Mouse (Mus musculus) cerebellum, adult 18-20 months (tissue): ENCODE data around the gene Washc1.
"Not testable (repeated sequence)": the region's sequence is repeated elsewhere in the genome, so short reads cannot be mapped to it uniquely, and the experiment has no call there.

ENCODE experiments used
- DNase-seq, 2 experiments: peaks; one replicate each; pipeline ENCODE4 v3.0.0; 2021

Gene Washc1

DNA sequence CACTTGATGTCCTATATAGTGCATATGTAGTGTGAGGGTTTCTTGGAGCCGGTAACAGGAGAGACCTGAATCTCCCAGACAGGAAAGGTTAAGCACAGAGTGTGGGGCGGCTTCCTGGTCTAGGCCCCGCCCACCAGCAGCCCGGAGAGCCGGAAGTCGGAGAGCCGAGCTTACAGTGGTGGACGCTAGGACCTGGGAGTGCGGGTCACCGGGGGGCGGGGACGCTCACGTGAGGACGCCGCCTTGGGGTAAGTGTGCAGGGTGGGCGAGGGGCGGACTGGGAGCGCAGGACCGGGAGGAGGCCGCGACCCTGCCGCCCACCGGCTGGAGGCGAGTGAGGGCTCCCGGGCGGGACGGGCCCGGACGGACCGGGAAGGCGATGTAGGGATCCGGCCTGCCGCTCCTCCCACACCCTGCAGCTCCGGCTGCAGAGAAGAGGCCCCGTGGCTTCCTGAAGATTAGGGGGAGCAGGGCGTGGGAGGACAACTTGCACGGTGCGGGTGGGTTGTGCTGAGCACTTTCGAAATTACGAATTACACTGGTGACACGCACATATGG lies at the start of gene Washc1:
Washc1 (plus strand) TSS at position 144 of the 558 bp plus-strand sequence.
- peak; percentile 89 for DNase-seq

GRCm38 (mm10) chr17:66065115-66065514 lies 46.2 kb upstream of the Washc1 start:
- DNase-seq, result no peak

GRCm38 (mm10) chr17:66069036-66069435 lies 42.3 kb upstream of the Washc1 start:
- DNase-seq, result not testable (repeated sequence)

- no peak for DNase-seq
These were observed 37.4 kb upstream of the Washc1 start for GRCm38 (mm10) chr17:66073971-66074370.

DNA sequence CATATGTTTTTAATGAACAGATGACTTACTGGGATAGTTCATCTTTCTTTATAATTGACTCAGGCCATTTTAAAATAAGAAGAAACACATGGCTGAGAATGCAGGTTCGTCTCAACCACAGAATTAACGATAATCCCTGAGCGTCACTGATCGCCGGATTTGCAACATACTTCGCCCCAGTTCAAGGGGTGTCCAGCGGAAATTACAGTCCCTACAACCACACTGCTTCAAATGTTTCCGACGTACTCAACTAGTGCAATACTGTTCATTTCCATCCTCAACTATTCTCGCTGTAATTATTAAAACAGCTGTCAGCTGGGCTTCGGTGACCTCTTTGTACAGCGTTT lies 35.5 kb upstream of the Washc1 start:
- DNase-seq, result no peak

DNA sequence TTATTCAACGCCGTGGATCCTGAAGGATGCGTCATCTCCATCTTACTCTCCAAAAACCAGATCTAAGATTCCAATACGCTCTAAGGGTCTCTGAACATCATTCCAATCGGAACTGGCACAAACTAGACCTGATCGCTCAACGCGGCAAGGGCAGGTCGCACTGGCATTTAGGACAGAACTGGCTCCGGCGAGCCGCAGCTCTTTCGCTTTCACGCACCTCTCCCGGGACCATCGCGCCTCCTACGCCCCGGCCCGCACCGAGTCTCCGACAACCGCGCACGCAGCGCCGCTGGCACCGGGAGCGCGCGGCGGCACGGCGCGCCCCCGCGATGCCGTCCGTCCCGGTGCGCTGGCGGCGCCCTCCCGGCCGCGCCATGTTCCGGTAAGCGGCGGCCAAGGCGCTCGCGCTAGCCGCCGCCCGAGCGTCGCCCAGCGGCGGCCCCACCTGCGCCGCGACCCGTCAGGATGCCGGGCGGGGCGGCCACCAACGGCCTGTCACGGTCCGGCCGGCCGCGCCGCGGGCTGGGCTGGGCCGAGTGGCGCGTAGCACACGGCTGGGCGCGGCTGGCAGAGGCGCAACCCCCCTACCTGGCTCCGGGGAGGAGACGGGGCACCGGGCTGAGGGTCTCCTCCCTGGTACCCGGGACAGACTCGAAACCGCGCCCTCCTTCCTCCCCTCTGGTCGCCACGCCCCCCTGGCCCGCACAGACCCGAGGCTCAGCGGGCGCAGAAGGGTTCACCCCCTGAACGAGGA lies 35.0 kb upstream of the Washc1 start:
- DNase-seq, result peak; percentile 58 to 76

GRCm38 (mm10) chr17:66076934-66077333 lies 34.4 kb upstream of the Washc1 start, which contains the start of gene Ankrd12:
Gene Ankrd12, minus strand, starts transcription at chr17:66077089.
- peak; percentile 97 for DNase-seq

DNA sequence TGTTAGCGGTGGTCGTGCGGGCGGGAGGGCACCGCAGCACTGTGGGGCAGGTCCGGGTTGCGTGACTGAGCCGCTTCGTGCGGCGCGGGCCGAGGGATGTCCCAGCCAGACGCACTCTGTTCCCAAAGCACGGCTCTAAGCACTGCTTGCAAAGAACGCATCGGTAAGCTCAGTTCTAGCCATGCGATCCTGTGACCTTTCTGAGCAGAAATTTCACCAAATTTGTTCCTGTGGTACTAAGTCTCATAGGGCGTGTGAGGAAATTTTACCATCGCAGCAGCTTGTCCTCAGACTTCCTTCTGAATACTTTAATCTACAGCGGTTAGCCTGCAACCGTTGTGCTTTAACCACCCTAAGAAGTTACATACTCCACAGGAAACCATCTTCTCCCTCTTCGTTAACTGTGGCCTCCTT lies 33.9 kb upstream of the Washc1 start:
- no peak for DNase-seq

- DNase-seq, result no peak
These were observed 26.9 kb upstream of the Washc1 start for GRCm38 (mm10) chr17:66084486-66084885.

GRCm38 (mm10) chr17:66085038-66085437 lies 26.3 kb upstream of the Washc1 start:
- DNase-seq, result no peak

DNA sequence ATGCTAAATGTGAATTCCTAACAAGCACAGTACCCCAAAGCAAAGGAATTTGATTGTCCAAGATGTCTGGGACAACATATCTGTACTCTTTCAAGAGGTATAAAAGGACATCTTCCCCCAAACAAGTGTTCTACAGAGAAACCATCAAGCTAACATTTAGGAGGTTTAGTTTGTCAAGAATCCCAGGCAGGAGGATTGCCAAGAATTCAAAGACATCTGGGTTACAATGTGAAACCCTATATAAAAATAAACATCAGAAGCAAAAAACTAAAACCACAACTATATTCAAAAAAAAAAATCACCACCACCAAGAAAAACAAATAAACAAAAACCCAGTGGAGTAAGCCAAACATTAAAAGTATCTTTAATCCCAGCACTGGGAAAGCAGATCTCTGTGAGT lies 21.1 kb upstream of the Washc1 start:
- DNase-seq, result no peak

DNA sequence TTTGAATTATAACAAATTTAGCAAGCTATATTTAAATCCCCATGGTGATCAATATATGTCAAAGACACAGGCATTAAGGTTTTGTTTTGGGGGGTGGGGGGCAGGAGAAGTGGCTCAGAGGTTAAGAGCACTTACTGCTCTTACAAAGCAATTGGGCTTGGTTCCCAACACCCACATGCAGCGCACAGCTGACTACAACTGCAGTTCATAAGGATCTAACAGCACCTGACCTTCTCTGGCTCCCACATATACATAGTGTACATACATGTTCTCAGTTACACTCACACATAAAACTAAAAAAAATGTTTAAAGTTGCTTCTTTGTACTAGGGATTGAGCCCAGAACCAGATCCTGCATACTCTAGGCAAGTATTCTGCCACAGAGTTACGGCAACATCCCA lies 20.0 kb upstream of the Washc1 start:
- DNase-seq, result no peak

- no peak for DNase-seq
These were observed 19.3 kb upstream of the Washc1 start for GRCm38 (mm10) chr17:66092065-66092464.

DNA sequence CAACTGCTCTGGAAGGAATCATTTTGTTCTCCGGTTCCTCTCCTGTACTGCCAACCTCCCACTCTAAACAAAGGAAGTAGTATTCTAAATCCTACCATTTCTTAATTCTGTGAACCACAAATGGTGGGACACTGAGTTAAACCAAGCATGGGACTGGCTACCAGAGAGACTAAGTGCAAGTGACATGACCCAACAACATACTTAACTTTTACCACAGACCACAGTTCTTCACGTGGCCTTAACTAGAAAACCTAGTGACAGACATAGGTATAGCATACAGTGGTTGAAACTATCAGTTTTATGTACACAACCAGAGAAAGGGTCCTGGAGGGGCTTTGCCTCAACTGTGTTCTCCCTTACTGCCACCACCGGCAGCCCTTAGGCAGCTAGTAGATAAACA lies 18.7 kb upstream of the Washc1 start:
- no peak for DNase-seq

DNA sequence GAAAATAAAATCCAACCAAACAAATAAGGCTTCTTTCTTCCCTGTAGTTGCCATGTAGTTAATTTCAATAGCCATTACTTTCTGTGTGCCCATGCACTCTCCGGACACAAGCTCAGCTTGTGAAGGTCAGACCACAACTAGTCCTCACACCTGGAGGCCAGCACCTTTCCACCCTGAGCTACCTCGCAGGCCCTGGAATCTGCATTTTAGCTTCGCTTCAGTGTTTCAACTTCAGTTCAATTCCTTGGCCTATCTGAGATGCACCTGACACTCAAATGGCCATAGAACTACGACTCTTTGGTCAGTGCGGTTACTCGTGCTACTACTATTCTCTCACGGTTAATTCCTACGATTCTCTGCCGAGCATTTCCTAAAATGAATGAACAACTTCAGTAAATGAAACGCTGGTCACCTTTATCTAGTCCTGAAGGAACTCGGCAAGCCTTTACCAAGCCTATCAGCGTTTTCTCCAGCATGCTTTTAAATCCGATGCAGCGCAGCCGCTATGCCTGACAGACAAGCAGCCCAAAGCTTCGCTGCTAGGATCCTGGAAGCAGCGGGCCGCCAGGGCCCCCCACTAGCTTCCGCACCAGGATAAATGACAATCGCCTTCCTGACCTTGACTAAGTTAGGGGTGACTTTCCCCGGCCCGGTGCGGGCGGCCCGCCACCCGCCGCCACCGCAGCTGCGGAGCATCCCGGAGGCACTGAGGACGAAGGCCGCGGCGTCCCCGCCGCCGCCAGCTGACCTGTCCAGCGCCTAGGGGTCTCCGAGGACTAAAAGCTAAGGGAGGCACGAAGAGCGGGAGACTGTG lies 10.6 kb upstream of the Washc1 start:
- DNase-seq, result peak in 1 of 2 experiments; percentile 28

DNA sequence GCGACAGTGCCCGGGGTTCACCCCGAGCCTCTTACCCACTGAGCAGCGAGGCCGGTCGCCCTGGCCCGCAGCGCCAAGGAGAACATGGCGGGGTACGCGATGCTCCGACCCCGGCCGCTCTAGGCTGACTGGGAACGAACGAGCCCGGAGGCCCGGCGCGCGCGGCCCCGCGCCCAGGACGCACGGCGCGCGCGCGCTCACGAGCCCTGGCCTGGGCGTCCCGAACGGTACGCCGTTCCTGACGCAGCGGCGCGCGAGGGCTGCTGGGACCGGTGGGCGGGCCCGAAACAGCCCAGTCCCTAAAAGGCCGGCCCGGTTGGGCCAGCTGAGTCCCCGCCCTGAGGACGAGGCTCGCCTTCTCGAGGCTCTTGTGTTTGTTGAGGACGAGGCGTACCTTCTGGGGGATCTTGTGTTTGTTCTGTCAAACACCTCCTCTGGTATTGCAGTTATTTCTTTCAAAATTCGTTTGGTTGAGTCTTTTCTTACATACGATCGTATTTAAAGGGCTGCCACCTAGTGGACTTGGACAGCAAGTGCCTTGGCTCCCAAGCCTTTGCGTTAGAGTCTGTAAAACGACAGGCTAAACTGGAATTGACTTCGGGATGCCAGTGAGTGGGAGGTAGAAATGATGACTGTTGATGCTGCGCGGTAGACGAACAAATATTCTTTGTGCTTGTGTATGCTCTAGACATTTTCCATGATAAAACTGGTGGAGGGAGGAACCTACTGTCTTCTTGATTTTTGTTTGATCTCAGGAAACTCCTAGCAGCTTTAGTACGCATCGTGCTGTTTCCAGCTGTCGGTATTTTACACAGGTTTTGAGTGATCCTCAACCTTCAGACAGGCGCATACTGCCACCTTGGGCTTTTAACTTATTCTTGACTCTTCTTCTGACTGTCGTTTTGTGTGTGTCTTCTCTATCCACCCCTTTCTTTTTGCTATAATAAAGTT lies 9.7 kb upstream of the Washc1 start, which contains the start of gene Ndufv2:
Ndufv2 (minus strand) TSS at position 180 of the 951 bp plus-strand sequence.
- peak; percentile 94 to 96 for DNase-seq

DNA sequence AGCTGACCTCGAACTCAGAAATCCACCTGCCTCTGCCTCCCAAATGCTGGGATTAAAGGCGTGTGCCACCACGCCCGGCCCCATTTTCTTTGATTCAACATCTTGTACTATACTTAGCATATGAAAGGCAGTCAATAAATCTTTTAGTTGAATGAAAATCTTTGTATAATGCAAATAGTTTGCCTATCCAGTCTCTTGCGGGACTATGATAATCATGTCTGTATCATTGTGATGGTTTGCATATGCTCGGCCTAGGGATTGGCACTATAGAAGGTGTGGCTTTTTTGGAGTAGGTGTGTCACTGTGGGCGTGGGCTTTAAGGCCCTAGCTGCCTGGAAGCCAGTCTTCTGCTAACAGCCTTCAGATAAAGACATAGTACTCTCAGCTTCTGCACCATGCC lies 7.3 kb upstream of the Washc1 start:
- no peak for DNase-seq

DNA sequence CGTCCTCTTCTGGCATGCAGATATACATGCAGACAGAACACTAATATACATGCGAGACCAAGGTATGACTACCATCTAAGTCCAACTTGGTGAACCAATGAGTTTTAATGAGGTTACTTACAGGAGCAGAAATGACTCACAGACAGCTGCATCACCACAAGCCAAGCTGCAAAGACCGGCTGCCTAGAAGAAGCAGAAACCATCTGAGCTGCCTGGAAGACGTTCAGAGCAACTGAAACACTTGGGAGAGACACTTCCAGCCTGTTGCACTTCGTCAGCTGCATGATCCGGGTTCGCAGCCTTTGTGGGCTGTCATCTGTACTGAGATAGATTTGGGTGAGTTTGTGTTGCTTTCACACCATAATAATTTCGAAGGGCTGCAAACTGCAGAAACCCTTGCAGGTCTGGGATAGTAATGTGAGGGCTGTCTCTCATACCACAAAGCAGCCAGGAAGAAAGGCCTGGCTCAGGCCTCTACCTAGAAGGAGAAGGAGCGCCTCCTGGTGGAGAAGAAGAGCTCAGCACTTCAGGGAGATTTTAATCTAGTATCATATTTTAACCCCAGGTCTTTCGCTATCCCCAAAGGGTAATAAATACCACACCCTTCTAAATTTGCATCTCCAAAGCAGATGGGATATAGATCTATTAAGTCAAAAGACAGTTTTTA lies 4.6 kb upstream of the Washc1 start:
- peak; percentile 72 to 73 for DNase-seq

DNA sequence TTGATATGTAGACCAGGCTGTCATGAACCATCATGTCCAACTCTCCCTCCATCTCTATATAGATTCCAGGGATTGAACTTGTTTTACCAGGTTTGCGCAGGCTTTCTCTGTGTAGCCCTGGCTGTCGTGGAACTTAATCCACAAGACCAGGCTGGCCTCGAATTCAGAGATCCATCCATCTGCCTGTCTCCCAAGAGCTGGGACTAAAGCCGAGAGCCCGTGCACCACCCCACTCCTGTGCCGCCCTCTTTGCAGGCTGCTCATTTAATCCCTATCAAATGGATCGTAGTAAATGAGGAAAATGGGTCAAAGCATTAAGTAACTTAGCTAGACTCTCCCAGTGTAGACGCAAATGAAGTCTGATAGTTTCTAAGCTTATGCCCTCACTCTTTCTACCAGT lies 3.9 kb upstream of the Washc1 start:
- DNase-seq, result no peak

DNA sequence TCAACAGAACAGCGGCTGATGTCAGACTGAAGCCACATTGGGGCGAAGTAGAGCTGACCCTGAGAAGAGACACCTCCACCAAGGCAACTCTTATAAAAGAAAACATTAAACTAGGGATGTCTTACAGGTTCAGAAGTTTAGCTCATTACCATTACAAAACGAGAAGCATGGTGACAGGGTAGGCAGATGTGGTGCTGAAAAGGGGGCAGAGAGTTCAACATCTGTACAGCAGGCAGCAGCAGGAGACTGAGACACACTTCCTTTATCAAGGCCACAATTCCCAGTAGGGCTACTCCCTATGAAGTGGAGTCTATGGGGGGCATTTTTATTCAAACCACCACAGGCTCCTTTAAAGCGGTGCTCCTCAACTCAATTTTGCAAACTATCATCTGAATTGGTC lies 3.1 kb upstream of the Washc1 start:
- no peak for DNase-seq

- DNase-seq, result no peak
These were observed 599 bp upstream of the Washc1 start for GRCm38 (mm10) chr17:66110746-66111145.

GRCm38 (mm10) chr17:66112166-66112565 lies 821 bp downstream of the Washc1 start:
- DNase-seq, result no peak
